Mouse (Mus musculus) lung, adult 2 months (tissue): ENCODE results near the gene Cela1. TPM values are rescaled to one million over a fixed set of nuclear protein-coding genes. Genes with fewer than 3 reads are reported as not detected.

Experiments used
- DNase-seq: peaks from one replicate; pipeline ENCODE4 v3.0.0; 2022
- H3K4me1 ChIP-seq: fragments of 200-500 bp; 2 replicates; pipeline ENCODE4 v1.6.1; 2011; ENCODE audit warnings: low read length; ENCODE audit not compliant: control insufficient read depth, insufficient read depth
- H3K4me3 ChIP-seq: fragments of 200-500 bp; replicated peaks from 2 replicates; pipeline ENCODE3; 2011; ENCODE audit warnings: low read depth, mild to moderate bottlenecking, control low read depth, low read length; ENCODE audit errors: extremely low read depth
- CTCF ChIP-seq: fragments of 200-500 bp; IDR thresholded peaks from 2 replicates; pipeline ENCODE4 v1.5.1; 2011; ENCODE audit warnings: mild to moderate bottlenecking, low read length, control low read depth; ENCODE audit not compliant: insufficient read depth
- POLR2A ChIP-seq: fragments of 200-500 bp; IDR thresholded peaks from 2 replicates; pipeline ENCODE4 v1.6.1; 2011; ENCODE audit warnings: low read depth, mild to moderate bottlenecking, control low read depth, low read length, borderline replicate concordance; ENCODE audit errors: extremely low read depth
- WGBS: fragments of 180-500 bp; shearing (Covaris S2); methylation state at CpG from one replicate; pipeline ENCODE4 v1.1.7; 2018; 5-methylcytosine and 5-hydroxymethylcytosine counted together
- polyA plus RNA-seq: library from polyadenylated mRNA; depleted of rRNA; stranded (reverse); fragments of >200 nt; gene quantifications from 2 replicates; pipeline ENCODE4 v1.2.3, GENCODE M21; 2012

Cela1 gene
- polyA plus RNA-seq, 1 experiment = 4.7 TPM

- DNase-seq = no peak
- no peak for TF ChIP-seq CTCF
- H3K4me3 ChIP-seq = no peak overlapping the region
- H3K4me1 ChIP-seq = no peaks in the 10 kb centered on the region
- 60% methylated on average over 3 of the region's 3 CpGs for WGBS
Measured at GRCm38 (mm10) chr15:100675486-100675885, 12.2 kb downstream of the Cela1 start.

- WGBS = 85% methylated on average over 10 of the region's 10 CpGs
- Histone ChIP-seq H3K4me3 (no peak overlapping the region), H3K4me1 (no peaks in the 10 kb centered on the region)
- no peak for DNase-seq
- TF ChIP-seq POLR2A (no peak), CTCF (no peak)
Measured at GRCm38 (mm10) chr15:100674566-100674965, 13.2 kb downstream of the Cela1 start.

- H3K4me3 ChIP-seq = no peak overlapping the region
- no peaks in the 10 kb centered on the region for H3K4me1 ChIP-seq
- TF ChIP-seq CTCF (no peak), POLR2A (no peak)
- DNase-seq = no peak
- 36% methylated on average over 12 of the region's 12 CpGs for WGBS
Measured at GRCm38 (mm10) chr15:100673585-100674391, 13.9 kb downstream of the Cela1 start.

- DNase-seq = no peak
- Histone ChIP-seq H3K4me3 (no peak overlapping the region), H3K4me1 (0 out of 2 replicates have a peak, but pooled peaks cover 3% of the 10 kb centered on the region)
- 62% methylated on average over 5 of the region's 5 CpGs for WGBS
- TF ChIP-seq POLR2A (no peak), CTCF (no peak)
Measured at GRCm38 (mm10) chr15:100670833-100671232, 16.9 kb downstream of the Cela1 start.

- Histone ChIP-seq H3K4me3 (no peak overlapping the region), H3K4me1 (0 out of 2 replicates have a peak, but pooled peaks cover 3% of the 10 kb centered on the region)
- no peak for DNase-seq
- TF ChIP-seq CTCF (no peak), POLR2A (no peak)
- 81% methylated on average over 8 of the region's 8 CpGs for WGBS
Measured at GRCm38 (mm10) chr15:100670004-100670403, 17.7 kb downstream of the Cela1 start.

GRCm38 (mm10) chr15:100669337-100669736 lies 18.4 kb downstream of the Cela1 start, which contains the start of gene Bin2:
TSS of gene Bin2 (minus strand) at chr15:100669553.
- 0 out of 2 replicates have a peak, but pooled peaks cover 3% of the 10 kb centered on the region for H3K4me1 ChIP-seq
- WGBS = 80% methylated on average over 20 of the region's 20 CpGs
- H3K4me3 ChIP-seq = peak within 1 kb of the TSS; percentile 58
- TF ChIP-seq POLR2A = peak; percentile 45; the same call in 1 of the 2 replicates
- TF ChIP-seq CTCF = no peak
- no peak for DNase-seq

- no peak for DNase-seq
- Histone ChIP-seq H3K4me1 (0 out of 2 replicates have a peak, but pooled peaks cover 3% of the 10 kb centered on the region), H3K4me3 (peak overlapping the region; percentile 20)
- TF ChIP-seq CTCF (no peak), POLR2A (no peak)
- 72% methylated on average over 5 of the region's 5 CpGs for WGBS
Measured at GRCm38 (mm10) chr15:100667871-100668545, 19.7 kb downstream of the Cela1 start.

GRCm38 (mm10) chr15:100667420-100667819 lies 20.3 kb downstream of the Cela1 start:
- 58% methylated on average over 6 of the region's 6 CpGs for WGBS
- H3K4me1 ChIP-seq = 0 out of 2 replicates have a peak, but pooled peaks cover 3% of the 10 kb centered on the region
- no peak for TF ChIP-seq CTCF
- TF ChIP-seq POLR2A = no peak
- DNase-seq = no peak
- no peak overlapping the region for H3K4me3 ChIP-seq

- 31% methylated on average over 12 of the region's 12 CpGs for WGBS
- TF ChIP-seq CTCF = no peak
- TF ChIP-seq POLR2A = no peak
- DNase-seq = no peak
- Histone ChIP-seq H3K4me3 (peak overlapping the region; percentile 12), H3K4me1 (0 out of 2 replicates have a peak, but pooled peaks cover 3% of the 10 kb centered on the region)
Measured at GRCm38 (mm10) chr15:100666851-100667250, 20.9 kb downstream of the Cela1 start.

GRCm38 (mm10) chr15:100666219-100666696 lies 21.5 kb downstream of the Cela1 start:
- TF ChIP-seq POLR2A (no peak), CTCF (no peak)
- no peak overlapping the region for H3K4me3 ChIP-seq
- WGBS = 8% methylated on average over 7 of the region's 7 CpGs
- 0 out of 2 replicates have a peak, but pooled peaks cover 3% of the 10 kb centered on the region for H3K4me1 ChIP-seq
- no peak for DNase-seq
